Comparison of ENCODE assay signal across 9 mouse cellular contexts in genomic region chr11:101176933-101177773, GRCm38 (mm10). TPM values are rescaled to one million over a fixed set of nuclear protein-coding genes. Genes with fewer than 3 reads are reported as not detected.
A peak's percentile ranks its signal among the peaks of the same experiment; 100 is the strongest.
DNase-seq lines count a peak whose midpoint lies in the region; ATAC-seq and TF ChIP-seq lines count a peak whose summit lies in the region.
"Had no signal": no experiment of that assay in that cellular context is flagged by ENCODE, and none has a peak within 500 bp of the region (broad histone marks: within the 10 kb centered on the region; RNA-seq: fewer than 3 reads in every experiment).

No protein-coding gene starts in this region.

- H3K9ac ChIP-seq in forebrain, embryonic 14.5 days (ENCODE audit: low read length), result no peak overlapping the region
- H3K9ac ChIP-seq in intestine, postnatal 0 days (ENCODE audit: low read depth, low read length), result no peak overlapping the region
- no peak overlapping the region for H3K9ac ChIP-seq in limb, embryonic 12.5 days (replicated peaks)
- H3K9ac ChIP-seq: limb, embryonic 15.5 days had no signal

- DNase-seq in gastrocnemius, postnatal 10 days, result peak; percentile 55
- no peak for DNase-seq in gastrocnemius, postnatal 4 days (ENCODE audit: low spot score in 2 of 2)
- peak; percentile 96 for DNase-seq in brain, adult 2 months (ENCODE audit: low read depth, low spot score)
- DNase-seq in forebrain, embryonic 14.5 days (ENCODE audit: low spot score), result peak; percentile 69
- DNase-seq in naive thymus-derived CD4-positive, alpha-beta T cell, adult 2 months (ENCODE audit: low read depth), result peak; percentile 82
- DNase-seq in thymus, adult 18-20 months, result peak; percentile 40 to 57

- peak; percentile 73 for TF ChIP-seq CTCF in intestine, postnatal 0 days (IDR thresholded peaks at IDR 0.05; ENCODE audit: low read depth)

- peak overlapping the region; percentile 28; the same call in 1 of the 2 replicates for H3K4me3 ChIP-seq in forebrain, embryonic 14.5 days (ENCODE audit: low read depth, low read length)
- H3K4me3 ChIP-seq in intestine, postnatal 0 days (ENCODE audit: low read depth, low read length), result no peak overlapping the region
- H3K4me3 ChIP-seq in limb, embryonic 12.5 days (replicated peaks), result 0 out of 2 replicates have a peak overlapping the region, but pooled peaks have one; percentile 15

- WGBS in forebrain, embryonic 14.5 days, result 23% methylated on average over 22 of the region's 22 CpGs
- 36% methylated on average over 22 of the region's 22 CpGs for WGBS in intestine, postnatal 0 days
- 27% methylated on average over 22 of the region's 22 CpGs for WGBS in limb, embryonic 12.5 days

- H3K36me3 ChIP-seq in forebrain, embryonic 14.5 days (ENCODE audit: control insufficient read depth, insufficient read depth, low read length), result no peaks in the 10 kb centered on the region
- no peaks in the 10 kb centered on the region for H3K36me3 ChIP-seq in intestine, postnatal 0 days (ENCODE audit: control insufficient read depth, insufficient read depth)
- H3K36me3 ChIP-seq in limb, embryonic 12.5 days, result no peaks in the 10 kb centered on the region
- H3K36me3 ChIP-seq: limb, embryonic 15.5 days had no signal

- H3K4me2 ChIP-seq in forebrain, embryonic 14.5 days (ENCODE audit: low read length), result peak overlapping the region; percentile 54; the same call in 1 of the 2 replicates
- peak overlapping the region; percentile 60 for H3K4me2 ChIP-seq in intestine, postnatal 0 days (replicated peaks; ENCODE audit: low read depth)
- peak overlapping the region; percentile 54 for H3K4me2 ChIP-seq in limb, embryonic 12.5 days

- peaks cover 51% of the 10 kb centered on the region for H3K27me3 ChIP-seq in forebrain, embryonic 14.5 days (replicated peaks; ENCODE audit: control insufficient read depth, insufficient read depth, low read length)
- H3K27me3 ChIP-seq in intestine, postnatal 0 days (replicated peaks; ENCODE audit: control insufficient read depth, insufficient read depth, low read length), result peaks cover 16% of the 10 kb centered on the region
- peaks cover 79% of the 10 kb centered on the region for H3K27me3 ChIP-seq in limb, embryonic 12.5 days

- H3K9me3 ChIP-seq in forebrain, embryonic 14.5 days (replicated peaks; ENCODE audit: control insufficient read depth, low read length), result no peaks in the 10 kb centered on the region
- no peaks in the 10 kb centered on the region for H3K9me3 ChIP-seq in intestine, postnatal 0 days (ENCODE audit: control insufficient read depth)
- H3K9me3 ChIP-seq in limb, embryonic 12.5 days, result no peaks in the 10 kb centered on the region
- H3K9me3 ChIP-seq: limb, embryonic 15.5 days had no signal

- ATAC-seq in forebrain, embryonic 14.5 days, result no peak
- ATAC-seq in intestine, postnatal 0 days, result no peak
- no peak for ATAC-seq in limb, embryonic 12.5 days (ENCODE audit: insufficient number of reproducible peaks, insufficient read depth, low FRiP score, low TSS enrichment, low read depth)

- no peak overlapping the region for H3K27ac ChIP-seq in forebrain, embryonic 14.5 days (ENCODE audit: low read depth, low read length)
- no peak overlapping the region for H3K27ac ChIP-seq in intestine, postnatal 0 days (ENCODE audit: low read depth, low read length)
- H3K27ac ChIP-seq in limb, embryonic 12.5 days, result no peak overlapping the region
- H3K27ac ChIP-seq: limb, embryonic 15.5 days had no signal

- peaks cover 22% of the 10 kb centered on the region for H3K4me1 ChIP-seq in forebrain, embryonic 14.5 days (ENCODE audit: control insufficient read depth, insufficient read depth, low read length)
- H3K4me1 ChIP-seq in intestine, postnatal 0 days (replicated peaks; ENCODE audit: control insufficient read depth, insufficient read depth, low read length), result peaks cover 11% of the 10 kb centered on the region
- H3K4me1 ChIP-seq in limb, embryonic 12.5 days (replicated peaks), result peaks cover 45% of the 10 kb centered on the region

RNA-seq across cellular contexts. Expression of gene Ccr10, which starts 1.9 kb away (rescaled TPM):
- not detected for total RNA-seq in gastrocnemius, postnatal 10 days (2021)
- total RNA-seq in gastrocnemius, postnatal 4 days (2021), result under 1 TPM; 0.36 to 0.37 TPM
- polyA plus RNA-seq in forebrain, embryonic 14.5 days (2014; fragmentation: Nextera tagmentation; extraction: Ambion mirVana), result 0.10 TPM in 1 of 2 replicates, not detected in the other
- polyA plus RNA-seq in intestine, postnatal 0 days (2015; fragmentation: Nextera tagmentation; extraction: Ambion mirVana), result 0.13 and 0.22 TPM in 2 replicates
- 0.24 TPM in 1 of 2 replicates, not detected in the other for polyA plus RNA-seq in limb, embryonic 12.5 days (2016; fragmentation: Nextera tagmentation; extraction: Ambion mirVana)

RNA-seq across cellular contexts. Expression of gene Plekhh3, which starts 6.0 kb away (rescaled TPM):
- total RNA-seq in gastrocnemius, postnatal 10 days (2021), result 10 to 100 TPM; 33.2 to 36.7 TPM
- total RNA-seq in gastrocnemius, postnatal 4 days (2021), result 10 to 100 TPM; 39.5 to 41.4 TPM
- 4.6 and 5.5 TPM in 2 replicates for polyA plus RNA-seq in forebrain, embryonic 14.5 days (2014; fragmentation: Nextera tagmentation; extraction: Ambion mirVana)
- 7.7 and 7.8 TPM in 2 replicates for polyA plus RNA-seq in intestine, postnatal 0 days (2015; fragmentation: Nextera tagmentation; extraction: Ambion mirVana)
- 5.3 and 7.0 TPM in 2 replicates for polyA plus RNA-seq in limb, embryonic 12.5 days (2016; fragmentation: Nextera tagmentation; extraction: Ambion mirVana)

RNA-seq across cellular contexts. Expression of gene Cntnap1, which starts 6.8 kb away (rescaled TPM):
- 1 to 10 TPM; 4.2 to 4.3 TPM for total RNA-seq in gastrocnemius, postnatal 10 days (2021)
- total RNA-seq in gastrocnemius, postnatal 4 days (2021), result 1 to 10 TPM; 3.2 to 4.1 TPM
- 0.39 and 0.48 TPM in 2 replicates for polyA plus RNA-seq in forebrain, embryonic 14.5 days (2014; fragmentation: Nextera tagmentation; extraction: Ambion mirVana)
- polyA plus RNA-seq in intestine, postnatal 0 days (2015; fragmentation: Nextera tagmentation; extraction: Ambion mirVana), result 5.2 and 6.0 TPM in 2 replicates
- polyA plus RNA-seq in limb, embryonic 12.5 days (2016; fragmentation: Nextera tagmentation; extraction: Ambion mirVana), result 0.24 and 0.27 TPM in 2 replicates

RNA-seq across cellular contexts. Expression of gene Tubg2, which starts 21.4 kb away (rescaled TPM):
- total RNA-seq in gastrocnemius, postnatal 10 days (2021), result 1 to 10 TPM; 5.5 to 6.3 TPM
- 1 to 10 TPM; 6.8 TPM for total RNA-seq in gastrocnemius, postnatal 4 days (2021)
- polyA plus RNA-seq in forebrain, embryonic 14.5 days (2014; fragmentation: Nextera tagmentation; extraction: Ambion mirVana), result 27.4 and 31.9 TPM in 2 replicates
- polyA plus RNA-seq in intestine, postnatal 0 days (2015; fragmentation: Nextera tagmentation; extraction: Ambion mirVana), result 2.5 and 2.8 TPM in 2 replicates
- polyA plus RNA-seq in limb, embryonic 12.5 days (2016; fragmentation: Nextera tagmentation; extraction: Ambion mirVana), result 6.3 and 6.4 TPM in 2 replicates

RNA-seq across cellular contexts. Expression of gene Ezh1, which starts 49.1 kb away (rescaled TPM):
- total RNA-seq in gastrocnemius, postnatal 10 days (2021), result 10 to 100 TPM; 17.2 to 17.7 TPM
- total RNA-seq in gastrocnemius, postnatal 4 days (2021), result 10 to 100 TPM; 19.3 to 24.6 TPM
- 16.1 and 22.4 TPM in 2 replicates for polyA plus RNA-seq in forebrain, embryonic 14.5 days (2014; fragmentation: Nextera tagmentation; extraction: Ambion mirVana)
- 9.8 and 10.8 TPM in 2 replicates for polyA plus RNA-seq in intestine, postnatal 0 days (2015; fragmentation: Nextera tagmentation; extraction: Ambion mirVana)
- polyA plus RNA-seq in limb, embryonic 12.5 days (2016; fragmentation: Nextera tagmentation; extraction: Ambion mirVana), result 14.2 and 16.4 TPM in 2 replicates

Comparison
In these comparisons a context has a peak if more than half of its experiments do, and no peak if none do; other contexts are left out.
1. DNase-seq: peak in gastrocnemius, postnatal 10 days (single experiment), brain, adult 2 months (single experiment), forebrain, embryonic 14.5 days (single experiment), naive thymus-derived CD4-positive, alpha-beta T cell, adult 2 months (single experiment) and thymus, adult 18-20 months (2 of 2); none in gastrocnemius, postnatal 4 days (0 of 2).
2. Peak in every context shown above with its lines, with median percentiles within 50 percentile points of each other: H3K4me2 ChIP-seq.